Mouse (Mus musculus) thymus, postnatal 14 days (tissue): Measurements from ENCODE around the gene Ajuba.
"Not testable (repeated sequence)": the region's sequence is repeated elsewhere in the genome, so short reads cannot be mapped to it uniquely, and the experiment has no call there.

ENCODE experiments used
- DNase-seq: peaks from one replicate; pipeline ENCODE4 v3.0.0; 2021

Gene Ajuba

DNA sequence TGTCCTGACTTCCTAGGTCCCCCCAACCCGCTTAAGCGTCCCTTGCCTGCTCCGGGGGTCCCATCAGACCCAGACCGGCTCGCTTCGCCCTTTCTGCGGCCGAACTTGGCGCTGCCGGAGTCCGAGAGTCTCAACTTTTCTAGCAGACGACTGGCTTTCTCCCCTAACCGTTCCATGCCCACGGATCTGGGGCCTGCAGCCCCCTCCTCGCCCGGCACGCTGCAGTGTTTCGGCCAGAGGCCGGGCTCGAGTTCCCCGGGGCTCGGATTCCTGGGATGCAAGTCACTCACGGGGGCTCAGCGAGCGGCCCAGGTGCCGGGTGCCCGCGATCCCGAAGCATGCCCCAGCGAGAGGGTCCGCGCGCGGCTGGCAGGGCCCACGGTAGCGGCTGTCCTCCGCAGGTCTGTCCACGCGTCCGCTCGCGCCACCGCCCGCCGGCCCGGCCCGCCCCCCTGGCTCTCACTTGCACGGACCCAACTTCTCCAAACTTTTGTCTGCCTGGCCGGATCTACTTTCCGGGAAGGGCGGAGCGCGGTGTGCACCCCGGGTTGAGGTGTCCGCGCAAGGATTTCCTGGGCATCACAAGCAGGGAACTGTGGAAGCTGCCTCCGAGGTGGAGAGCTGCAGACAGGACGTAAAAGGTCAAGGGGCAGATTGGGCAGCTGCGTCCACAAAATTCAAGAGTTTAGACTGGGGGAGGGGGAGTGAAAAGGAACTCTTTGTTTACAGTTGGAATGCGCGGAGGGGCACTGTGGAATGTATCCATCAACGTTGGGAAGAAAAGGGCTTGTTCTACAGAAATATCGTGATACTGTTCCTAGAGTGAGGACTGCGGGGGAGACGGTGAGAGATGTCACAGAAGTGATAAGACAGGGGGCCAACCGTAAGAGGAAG is at the start of gene Ajuba:
Ajuba (minus strand) TSS at position 470 of the 894 bp plus-strand sequence.
- DNase-seq, result peak; percentile 54

DNA sequence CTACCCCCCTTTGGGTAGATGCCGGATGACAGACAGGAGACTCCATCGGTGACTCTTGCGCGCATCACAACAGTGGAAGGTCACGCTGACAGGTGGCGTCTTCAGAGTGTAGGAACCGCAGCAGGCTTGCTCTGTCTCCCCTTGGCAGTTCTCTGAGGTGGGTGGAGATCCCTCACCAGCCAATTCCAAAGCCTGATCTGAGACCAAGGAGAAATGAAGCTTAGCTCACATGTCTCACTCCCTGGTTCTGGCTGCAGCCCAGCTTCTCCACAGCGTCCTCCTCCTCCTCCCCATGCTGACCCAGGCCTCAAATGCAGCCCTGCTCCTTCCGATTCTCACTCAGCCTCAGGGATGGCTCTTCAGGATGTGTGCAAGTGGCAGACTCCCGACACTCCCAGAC is 47.6 kb upstream of the Ajuba start:
- DNase-seq, result no peak

DNA sequence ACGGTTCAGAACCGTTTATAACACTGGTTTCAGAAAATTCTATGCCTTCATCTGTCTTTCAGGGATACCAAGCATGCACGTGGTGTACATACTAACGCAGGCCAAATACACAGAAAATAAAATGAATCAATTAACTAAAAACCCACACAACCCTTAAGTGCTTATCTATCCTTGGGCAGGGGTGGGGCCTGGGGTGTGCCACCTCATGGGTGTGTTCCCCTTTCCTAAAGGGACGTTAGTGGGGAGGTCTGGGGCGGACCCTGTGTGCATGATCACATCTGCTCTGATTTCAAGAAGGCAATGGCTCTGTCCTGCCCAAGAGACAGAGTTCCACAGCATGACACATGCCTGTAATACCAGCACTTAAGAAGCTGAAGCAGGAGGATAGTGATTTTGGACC is 46.0 kb upstream of the Ajuba start:
- no peak for DNase-seq

GRCm38 (mm10) chr14:54621133-54621532 is 43.8 kb upstream of the Ajuba start, which contains the start of gene Psmb11:
Gene Psmb11 (plus strand): TSS chr14:54621433.
- DNase-seq, result no peak

DNA sequence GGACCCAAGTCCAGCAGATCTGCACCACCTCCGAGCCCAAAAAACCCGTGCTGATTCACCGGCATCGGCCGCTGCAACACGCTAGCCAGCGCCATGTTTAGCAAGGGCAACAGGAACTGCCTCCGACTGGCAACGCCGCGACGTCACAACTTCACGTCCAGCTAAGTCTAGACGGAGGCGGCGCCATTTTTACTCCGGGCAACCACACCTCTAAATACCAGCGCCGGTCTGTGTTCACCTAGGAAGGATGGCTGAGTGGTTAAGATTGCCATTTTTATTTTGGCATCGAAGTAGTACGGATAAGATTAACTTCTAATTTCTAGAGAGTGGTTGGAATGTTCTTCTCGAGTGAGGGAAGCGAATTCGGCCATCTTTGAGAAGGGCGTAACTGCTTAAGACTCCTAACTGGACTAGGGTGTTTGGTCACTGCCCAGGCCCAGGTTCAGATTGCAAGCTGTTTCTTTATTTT is 40.6 kb upstream of the Ajuba start, which contains the start of gene Psmb5:
Psmb5 (minus strand) TSS at position 126 of the 469 bp plus-strand sequence.
- DNase-seq, result peak; percentile 89

- peak; percentile 33 for DNase-seq
Measured at GRCm38 (mm10) chr14:54617152-54617896, 40.0 kb upstream of the Ajuba start.

DNA sequence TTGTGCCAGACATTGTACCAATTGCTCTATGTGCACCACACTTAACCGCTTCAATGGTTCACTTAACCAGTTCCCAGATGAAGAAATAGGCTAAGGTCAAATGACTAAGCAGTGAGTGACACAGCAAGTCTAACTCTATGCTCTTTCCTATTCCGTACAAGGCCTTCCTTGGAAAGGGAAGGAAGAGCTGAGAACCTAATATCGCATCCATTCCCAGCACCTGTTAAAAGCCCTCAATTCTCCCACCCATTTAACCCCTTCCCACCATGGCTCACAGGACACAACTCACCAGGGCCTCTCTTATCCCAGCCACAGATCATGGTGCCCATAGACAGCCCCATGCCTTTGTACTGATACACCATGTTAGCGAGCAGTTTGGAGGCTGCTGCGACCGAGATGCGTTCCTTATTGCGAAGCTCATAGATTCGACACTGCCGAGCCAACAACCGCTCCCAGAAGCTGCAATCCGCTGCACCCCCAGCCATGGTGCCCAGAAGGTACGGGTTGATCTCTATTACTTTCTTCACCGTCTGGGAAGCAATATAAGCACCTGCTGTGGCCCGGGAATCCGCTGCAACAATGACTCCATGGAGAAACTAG is 39.0 kb upstream of the Ajuba start:
- DNase-seq, result no peak

DNA sequence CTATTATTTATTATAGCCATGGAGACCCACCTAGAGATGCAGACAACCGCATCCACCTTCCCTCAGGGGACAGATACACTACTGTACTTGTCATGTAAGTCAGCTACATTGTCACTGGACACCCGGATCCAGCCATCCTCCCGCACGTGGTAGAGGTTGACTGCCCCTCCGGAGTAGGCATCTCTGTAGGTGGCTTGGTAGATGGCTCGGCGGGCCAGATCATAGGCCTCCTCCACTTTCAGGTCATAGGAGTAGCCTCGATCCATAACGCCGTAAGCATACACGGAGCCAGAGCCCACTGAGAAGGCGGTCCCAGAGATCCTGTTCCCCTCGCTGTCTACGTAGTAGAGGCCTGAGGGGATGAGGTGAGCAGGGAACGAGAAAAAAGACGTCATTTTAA is 36.8 kb upstream of the Ajuba start:
- not testable (repeated sequence) for DNase-seq

- no peak for DNase-seq
Measured at GRCm38 (mm10) chr14:54610648-54611047, 33.3 kb upstream of the Ajuba start.

GRCm38 (mm10) chr14:54609962-54610361 is 32.6 kb upstream of the Ajuba start:
- peak; percentile 54 for DNase-seq

GRCm38 (mm10) chr14:54609245-54609644 is 31.9 kb upstream of the Ajuba start:
- DNase-seq, result no peak

DNA sequence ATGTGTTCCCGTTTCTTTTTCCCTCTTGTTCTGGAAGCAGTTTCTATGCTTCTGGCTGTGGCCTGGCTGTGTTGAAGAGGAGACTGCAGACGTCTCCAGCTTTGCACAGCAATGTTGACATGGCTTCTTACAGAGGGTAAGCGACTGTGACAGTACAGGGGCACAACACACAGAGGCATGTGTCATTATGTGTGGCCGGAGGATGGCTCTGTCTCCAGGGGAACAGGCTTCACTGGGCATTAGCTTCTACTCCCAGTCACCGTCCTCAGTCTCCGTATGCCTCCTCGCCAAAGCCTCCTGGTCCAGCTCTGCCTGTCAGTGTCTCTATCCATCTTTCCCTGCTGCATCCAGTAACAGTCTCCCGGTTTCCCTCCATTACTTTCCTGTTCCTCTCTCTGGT is 29.9 kb upstream of the Ajuba start:
- DNase-seq, result no peak

- peak; percentile 88 for DNase-seq
Measured at GRCm38 (mm10) chr14:54605752-54606321, 28.5 kb upstream of the Ajuba start, which contains the start of gene 4931414P19Rik. Gene 4931414P19Rik (minus strand): TSS chr14:54605993.

DNA sequence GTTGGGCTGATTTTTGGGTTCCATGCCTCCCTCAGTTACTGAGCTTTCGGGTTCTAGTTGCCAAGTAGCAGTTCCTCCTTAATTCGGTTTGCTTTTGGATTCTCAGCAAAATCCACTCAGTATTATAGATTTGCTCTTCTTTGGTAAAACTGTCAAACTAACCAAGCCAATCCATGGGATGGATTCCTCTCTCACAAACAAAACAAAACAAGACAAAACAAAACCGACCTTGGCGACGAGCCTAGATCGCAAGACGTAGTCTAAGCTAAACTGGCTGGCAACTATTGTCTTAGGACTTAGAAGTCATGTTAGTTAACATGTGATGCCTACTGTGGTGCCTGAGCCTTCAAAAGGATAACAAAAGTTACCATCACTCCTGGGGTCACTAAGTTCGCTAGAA is 26.3 kb upstream of the Ajuba start:
- DNase-seq, result no peak

GRCm38 (mm10) chr14:54603038-54603654 is 25.8 kb upstream of the Ajuba start:
- peak; percentile 96 for DNase-seq

GRCm38 (mm10) chr14:54602613-54603012 is 25.3 kb upstream of the Ajuba start:
- DNase-seq, result no peak

- no peak for DNase-seq
Measured at GRCm38 (mm10) chr14:54601601-54602000, 24.2 kb upstream of the Ajuba start.

DNA sequence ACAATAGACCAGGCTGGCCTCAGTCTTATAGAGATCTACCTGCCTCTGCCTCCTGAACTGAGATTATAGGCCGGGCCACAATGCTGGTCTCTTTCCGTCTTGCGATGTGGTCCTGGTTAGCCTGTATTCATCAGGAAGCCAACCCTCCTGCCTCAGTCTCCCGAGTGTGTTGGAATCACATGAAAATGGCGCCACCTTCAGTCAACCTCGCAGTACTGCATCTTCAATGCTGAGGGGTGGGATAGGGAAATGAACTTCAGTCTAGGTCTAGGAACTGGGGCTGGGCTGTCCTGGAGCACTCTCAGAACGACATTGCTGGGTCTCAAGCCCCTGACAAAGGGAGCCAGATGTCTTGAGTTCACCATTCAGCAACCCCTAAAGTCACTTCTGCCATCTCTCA is 19.7 kb upstream of the Ajuba start:
- no peak for DNase-seq

DNA sequence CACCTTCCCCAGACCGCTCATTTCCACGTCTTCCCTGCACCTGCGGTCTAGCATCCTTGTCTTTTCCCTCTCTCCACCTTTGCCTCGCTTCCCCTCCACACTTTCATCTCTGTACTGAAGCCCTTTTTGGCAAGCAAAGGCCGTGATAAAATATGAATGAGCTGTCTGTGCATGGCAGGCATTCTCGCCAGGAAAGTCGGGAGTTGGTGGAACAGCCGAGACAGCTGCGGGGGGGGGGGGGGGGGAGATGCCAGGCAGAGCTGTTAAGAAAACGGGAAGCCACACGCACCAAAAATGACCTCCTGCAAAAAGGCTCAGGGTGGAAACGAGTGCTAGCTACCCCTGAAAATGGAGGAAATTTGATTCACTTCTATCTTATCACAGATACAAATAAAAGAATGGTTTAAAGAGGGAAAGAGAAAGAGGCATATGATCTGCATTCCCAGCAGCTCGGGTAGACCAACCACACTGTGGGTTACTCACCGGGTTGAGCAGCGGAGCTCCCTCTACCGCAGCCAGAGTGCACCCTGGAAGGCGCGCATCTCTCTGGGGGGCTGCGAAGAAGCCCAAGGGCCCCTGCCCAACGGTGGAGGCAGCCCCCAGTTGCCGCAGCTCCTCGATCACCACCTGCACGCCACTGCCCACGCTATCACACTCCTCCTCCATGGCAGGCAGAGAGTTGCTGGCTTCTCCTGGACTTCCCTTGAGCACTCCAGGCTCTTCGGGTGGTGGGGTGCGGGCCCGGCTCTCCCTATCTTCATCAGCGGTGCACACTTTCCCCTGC is 17.5 kb upstream of the Ajuba start:
- DNase-seq, result no peak

DNA sequence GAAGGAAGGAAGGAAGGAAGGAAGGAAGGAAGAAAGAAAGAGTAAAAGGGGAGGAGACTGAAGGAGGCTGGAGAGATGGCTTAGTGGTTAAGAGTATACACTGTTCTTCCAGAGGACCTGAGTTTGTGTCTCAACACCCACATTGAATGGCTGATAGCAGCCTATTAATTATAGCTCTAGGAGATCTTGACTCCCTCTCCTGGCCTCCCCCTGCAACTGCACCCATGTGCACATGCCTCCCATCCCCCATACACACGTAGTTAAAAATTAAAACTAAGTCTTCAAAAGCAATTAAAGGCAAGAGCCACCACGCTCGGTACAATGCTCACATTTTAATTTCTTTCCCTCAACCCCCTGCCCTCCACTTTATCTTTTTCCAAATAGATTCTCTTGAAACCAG is 16.7 kb upstream of the Ajuba start:
- no peak for DNase-seq

DNA sequence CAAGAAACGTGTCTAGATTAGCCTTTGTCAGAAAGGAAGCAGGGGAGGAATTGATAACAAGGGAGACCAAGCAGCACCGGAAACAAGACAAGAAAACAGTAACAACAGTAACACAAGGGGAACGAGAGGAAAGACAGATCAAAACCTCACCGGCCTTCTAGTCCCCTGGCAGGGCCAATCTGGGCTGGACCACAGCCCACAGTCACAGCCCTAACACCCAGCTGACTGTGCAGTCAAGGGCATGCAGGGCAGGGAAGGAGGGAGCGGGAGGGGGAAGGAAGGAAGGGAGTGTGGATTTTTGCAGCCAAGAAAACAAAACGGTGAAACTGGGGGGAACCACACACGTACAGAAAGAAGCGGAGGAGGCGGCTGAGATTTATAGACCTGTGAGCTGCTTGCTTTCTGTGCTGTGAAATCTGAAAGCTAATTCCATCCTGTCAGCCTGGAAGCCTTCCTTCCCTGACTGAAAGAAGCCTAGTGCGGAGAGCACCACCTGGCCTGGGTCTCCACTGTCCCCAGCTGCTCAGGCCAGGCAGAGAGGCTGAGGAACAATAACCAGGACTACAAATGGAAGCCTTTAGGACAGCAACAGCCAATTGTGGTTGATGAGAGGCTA is 15.1 kb upstream of the Ajuba start:
- no peak for DNase-seq
